Mouse (Mus musculus): ENCODE measurements around the gene Mok.
"Not testable (repeated sequence)": the region's sequence is repeated elsewhere in the genome, so short reads cannot be mapped to it uniquely, and the experiment has no call there.

Mok gene

DNA sequence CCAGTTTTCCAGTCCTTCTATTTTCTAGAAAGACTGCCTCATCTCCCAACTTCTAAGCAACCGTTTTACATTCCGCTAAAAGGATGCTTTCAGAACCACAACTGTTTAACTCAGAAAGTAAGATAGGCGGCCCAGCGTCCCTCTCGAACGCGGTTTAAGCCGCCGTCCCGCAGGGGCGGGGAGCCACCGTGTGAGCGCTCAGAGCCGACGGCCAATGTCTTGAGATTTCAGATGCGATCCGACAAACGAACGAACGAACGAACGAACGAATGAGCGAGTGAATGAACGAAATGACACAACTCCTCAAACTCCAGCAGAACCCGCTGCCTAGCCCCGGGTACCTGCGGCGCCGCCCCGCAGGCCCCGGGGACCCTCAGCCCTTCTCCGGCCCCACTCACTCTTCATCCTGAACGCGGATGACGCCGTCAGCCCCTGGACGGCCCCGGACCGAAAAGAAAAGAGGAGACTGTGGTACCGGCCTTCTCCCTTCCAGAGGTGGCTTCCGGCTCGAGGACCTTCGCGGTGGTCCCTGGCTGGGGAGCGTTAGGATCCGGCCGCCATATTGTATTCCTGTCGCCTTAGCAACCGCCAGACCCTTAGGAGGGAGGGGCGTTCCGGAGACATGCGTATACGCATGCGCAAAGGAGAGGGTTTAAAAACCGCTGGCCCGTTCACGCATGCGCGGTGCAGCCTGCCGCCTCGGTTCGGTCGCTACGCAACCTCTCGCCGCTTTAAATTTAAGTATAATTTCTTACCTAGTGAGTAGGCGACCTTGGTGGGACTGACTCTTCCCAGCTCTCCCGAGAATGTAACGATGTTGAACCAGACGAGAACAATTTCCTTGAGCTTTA is at the start of gene Mok:
Mok (minus strand) TSS at position 592 of the 851 bp plus-strand sequence.
- peak; percentile 92 for DNase-seq (ENCODE audit: low read depth, low spot score)

DNA sequence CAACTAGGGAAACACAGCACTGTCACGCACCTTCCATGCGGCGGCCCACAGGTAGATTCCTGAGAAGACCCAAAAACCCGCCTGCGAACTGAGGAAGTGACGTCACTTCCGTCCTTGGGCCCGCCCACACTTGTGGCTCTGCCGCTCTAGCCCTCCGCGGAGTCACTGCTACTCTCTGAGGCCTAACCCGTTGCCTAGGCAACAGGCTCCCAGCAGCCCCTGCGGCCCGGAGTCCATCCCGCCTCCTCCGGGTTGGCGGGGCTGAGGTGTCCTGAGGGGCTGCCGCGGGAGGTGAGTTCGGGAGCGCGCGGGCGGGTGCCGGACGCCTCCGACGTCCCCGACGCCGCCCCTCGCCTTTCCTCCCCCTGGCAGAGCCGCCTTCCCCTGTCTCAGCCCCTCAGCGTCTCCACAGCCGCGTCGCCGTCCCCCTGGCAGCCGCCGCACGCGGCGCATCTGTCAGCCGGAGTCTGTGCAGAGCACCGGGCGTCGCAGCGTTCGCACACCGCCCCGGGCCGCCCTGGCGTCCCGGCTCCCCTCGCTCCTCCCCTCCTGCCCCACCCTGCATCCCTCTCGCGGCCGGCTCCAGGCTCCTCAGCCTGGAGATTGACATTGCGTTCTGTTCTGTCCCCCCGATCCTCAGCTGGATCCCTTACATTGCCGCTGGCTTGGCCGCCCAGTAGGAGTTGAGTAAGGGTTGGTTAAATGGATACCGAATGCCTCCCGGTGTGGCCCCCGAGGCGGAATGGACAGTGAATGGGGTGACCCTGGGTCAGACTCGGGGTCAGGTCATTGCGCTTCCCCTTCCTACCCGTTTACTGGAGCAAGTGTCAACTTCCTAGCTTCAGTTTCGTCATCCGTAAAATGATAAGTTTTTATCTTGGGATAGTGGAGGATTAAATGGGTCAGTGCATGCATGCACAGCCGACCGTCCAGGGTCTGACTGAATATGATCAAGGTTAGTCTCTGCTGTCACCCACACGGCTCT is 48.6 kb upstream of the Mok start, which contains the start of the genes Cinp and Tecpr2:
Cinp (minus strand) TSS at position 110 of the 985 bp plus-strand sequence.
Tecpr2 (plus strand) TSS at position 229 of the 985 bp plus-strand sequence.
- peak; percentile 98 for DNase-seq (ENCODE audit: low read depth, low spot score)

DNA sequence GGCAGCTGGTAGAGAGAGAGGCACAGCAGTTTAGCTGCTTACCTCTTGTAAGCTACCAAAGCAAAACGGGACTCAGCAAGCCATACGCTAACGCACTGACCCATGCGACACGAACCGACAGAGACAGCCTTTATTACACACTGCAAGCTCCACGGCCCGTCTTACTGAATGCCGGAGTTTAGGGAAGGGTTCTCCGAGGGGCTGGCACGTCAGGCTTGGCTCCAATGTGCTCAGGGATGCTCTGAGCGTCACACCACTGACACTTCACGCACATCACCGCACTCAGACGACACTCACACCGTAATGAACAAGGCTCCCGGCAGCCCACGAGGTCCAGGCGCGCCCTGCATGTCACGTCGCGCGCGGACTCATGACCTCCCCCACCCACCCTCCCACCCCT is 47.9 kb upstream of the Mok start:
- no peak for DNase-seq (ENCODE audit: low read depth, low spot score)

DNA sequence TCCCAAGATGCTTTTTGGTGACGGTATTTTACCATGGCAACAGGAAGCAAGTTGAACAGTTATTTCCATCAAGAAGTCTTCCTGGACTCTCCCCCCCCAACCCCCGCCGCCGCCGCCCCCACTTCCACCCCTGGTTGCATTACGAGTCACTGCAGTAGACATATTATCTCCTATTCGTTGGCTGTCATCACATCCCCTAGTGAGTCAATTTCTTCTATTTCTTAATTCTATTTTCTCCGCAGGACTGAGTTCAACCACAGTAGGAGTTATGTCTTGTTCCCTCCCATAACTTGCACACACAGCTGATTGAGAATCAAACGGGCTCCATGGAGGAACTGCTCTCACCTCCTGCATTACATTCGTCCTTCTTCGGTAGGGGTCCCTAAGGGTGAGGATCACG is 47.4 kb upstream of the Mok start:
- DNase-seq (ENCODE audit: low read depth, low spot score), result no peak

DNA sequence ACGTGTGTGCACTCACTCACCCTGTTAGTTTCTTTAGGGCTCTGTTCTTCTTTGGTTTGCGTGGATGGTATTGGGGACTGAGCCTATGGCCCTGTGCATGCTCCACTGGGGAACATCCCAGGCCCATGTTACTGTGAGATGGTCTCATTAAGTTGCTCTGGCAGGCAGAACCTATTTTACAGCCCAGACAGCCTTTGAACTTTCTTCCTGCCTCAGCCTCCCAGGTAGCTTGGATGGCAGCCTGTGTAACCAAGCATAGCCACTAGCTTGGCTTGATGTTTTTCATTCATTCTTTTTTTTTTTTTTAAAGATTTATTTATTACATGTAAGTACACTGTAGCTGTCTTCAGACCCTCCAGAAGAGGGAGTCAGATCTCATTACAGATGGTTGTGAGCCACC is 44.5 kb upstream of the Mok start:
- no peak for DNase-seq (ENCODE audit: low read depth, low spot score)

DNA sequence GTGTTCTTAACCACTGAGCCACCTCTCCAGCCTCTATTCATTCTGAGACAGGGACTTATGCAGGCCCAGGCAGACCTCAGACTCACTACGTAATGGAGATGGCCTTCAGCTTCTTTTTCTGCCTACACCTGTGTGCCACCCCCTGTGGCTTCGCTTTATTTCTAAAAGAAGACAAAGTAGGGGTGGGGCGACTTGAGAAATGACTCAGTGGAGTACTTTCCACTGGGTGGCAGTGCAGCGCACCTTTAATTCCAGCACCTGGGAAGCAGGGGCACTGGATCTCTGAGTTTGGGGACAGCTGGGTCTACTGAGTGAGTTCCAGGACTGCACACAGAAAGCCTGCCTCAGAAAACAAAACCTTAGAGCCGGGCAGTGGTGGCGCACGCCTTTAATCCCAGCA is 41.6 kb upstream of the Mok start:
- DNase-seq (ENCODE audit: low read depth, low spot score), result no peak

DNA sequence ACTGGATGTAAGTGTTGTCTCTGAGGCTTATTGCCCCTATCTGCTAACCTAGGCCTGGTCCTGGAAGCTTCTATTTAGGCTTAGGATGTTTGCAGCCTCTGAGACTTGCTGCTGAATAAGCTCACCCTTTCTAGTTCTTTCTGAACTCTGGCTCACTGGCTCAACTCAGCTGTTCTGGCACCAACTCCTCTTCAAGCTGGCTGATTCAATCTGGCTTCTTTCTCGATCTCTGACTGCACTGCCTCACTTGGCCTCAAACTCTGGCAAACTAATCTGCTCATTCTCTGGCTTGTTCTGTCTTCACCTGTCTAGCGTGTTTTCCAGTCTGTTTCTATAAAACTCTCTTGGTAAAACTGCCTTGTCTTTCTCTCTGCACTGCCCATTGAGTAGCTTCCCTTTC is 34.6 kb upstream of the Mok start:
- no peak for DNase-seq (ENCODE audit: low read depth, low spot score)

DNA sequence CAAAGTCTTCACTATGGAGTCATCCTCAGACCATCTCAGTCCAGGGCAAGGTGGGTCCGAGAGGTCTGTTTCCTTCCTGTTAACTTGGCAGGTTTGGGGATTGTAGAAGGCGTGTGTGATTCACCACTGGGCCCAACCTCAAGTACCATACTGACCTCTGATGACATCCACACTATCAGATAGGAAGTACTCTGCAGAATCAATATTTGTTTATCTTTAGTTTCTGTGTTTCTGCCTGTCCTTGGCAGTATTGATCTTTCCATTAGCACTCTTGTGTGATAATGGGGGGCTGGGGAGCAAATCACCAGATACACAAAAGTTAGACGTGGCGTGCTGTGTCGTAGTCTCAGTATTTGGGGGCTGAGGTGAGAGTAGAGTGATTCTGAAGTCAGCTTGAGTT is 30.5 kb upstream of the Mok start:
- DNase-seq (ENCODE audit: low read depth, low spot score), result no peak

DNA sequence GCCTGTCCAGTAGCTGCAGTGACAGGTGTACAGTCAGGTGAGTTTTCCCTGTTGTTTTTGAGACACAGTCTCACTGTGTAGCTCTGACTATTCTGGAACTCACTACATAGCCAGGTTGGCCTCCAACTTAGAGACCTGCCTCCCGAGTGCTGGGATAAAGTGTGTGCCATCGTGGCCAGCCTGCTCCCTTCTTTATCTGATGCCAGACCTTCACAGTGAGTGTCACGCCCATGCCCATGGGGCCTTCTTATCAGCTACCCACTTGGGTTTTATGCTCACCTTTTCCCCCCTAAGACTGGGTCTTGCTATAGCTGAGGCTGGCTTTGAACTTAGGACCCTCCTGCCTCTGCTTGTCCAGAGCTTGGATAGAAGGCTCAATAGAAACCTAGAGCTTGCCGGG is 29.4 kb upstream of the Mok start:
- no peak for DNase-seq (ENCODE audit: low read depth, low spot score)

DNA sequence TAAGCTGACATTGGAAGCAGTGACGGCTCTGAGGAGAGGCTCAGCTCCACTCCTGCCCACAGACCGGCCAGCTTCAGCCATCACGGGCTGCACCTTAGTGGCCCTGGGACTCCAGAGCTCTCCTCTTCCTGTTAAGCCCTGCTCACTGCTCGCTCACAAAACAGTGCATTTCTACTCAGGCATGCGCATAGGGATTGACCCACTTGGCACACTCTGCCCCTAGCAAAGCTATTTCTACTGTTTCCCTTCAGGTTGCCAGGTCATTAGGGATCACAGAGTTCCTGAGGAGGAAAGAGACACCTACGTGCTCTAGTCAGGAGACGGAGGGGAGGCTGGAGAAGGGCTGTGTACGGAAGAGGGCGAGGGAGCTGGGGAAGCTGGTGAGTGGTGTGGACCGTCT is 25.2 kb upstream of the Mok start:
- DNase-seq (ENCODE audit: low read depth, low spot score), result no peak

DNA sequence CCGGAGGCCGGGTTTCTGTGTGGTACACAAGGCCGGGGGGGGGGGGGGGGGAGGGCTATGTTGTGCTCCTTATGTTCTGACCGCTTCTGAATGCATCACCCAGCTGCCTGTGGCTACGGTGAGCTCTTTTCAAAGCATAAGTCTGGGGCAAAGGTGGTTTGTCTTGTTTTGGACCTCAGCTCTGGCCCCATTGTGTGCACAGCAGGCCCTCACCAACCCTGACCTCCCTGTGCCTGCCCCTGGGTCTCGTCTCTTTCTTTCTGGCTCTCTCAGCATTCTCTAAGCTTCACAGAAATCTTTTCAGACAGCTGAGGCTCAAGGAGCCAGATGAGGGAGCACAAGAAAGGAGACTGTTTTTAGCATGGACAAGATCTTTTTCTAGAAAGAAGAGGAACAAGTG is 24.8 kb upstream of the Mok start:
- DNase-seq (ENCODE audit: low read depth, low spot score), result no peak

DNA sequence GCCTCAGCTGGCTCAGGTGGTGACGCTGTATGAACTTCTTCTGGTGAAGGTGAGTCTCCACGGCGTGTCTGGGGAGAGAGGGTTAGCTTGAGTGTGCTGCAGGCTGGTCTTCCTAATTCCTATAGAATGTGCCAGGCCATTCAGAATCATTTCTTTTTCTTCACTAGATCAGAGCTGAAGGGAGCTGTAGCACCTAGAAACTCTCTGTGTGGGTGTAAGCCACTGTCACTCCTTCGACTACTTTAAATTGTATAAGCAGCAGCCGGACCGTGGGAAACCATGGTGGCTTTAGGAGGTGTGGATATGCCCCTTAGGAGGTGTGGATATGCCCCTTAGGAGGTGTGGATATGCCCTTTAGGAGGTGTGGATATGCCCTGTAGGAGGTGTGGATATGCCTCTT is 23.3 kb upstream of the Mok start:
- no peak for DNase-seq (ENCODE audit: low read depth, low spot score)

DNA sequence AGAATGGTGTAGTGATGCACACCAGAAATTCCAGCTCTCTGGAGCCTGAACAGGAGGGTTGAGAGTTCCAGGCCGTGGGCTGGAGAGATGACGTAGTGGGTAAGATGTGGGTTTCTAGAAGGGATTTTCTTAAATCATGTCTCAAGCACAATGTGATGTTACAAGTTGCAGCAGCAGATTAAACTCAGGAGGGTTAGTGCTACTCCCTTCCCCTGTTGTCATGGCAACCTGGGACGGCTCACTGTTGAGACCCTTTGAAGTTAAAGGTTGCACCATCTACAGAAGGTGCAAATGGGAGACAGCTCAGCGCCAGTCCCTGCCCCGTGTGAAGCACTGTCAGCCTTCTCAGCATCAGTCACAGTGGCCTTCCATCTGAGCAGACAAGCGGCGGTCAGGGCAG is 20.5 kb upstream of the Mok start:
- no peak for DNase-seq (ENCODE audit: low read depth, low spot score)

DNA sequence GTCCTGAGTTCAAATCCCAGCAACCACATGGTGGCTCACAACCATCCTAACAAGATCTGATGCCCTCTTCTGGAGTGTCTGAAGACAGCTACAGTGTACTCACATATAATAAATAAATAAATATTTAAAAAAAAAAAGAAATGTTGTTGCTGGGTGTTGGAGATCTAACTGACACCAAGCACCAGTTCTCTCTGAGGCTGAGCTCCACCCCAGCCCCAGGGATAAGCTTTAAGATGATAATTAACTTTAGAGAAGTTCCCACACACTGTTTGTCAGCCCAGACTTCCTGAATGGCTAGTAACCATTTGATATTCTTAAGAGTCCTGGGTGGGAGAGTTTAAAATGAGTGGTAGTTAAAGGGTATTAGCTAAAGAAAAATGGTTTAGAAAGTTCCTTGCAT is 19.6 kb upstream of the Mok start:
- DNase-seq (ENCODE audit: low read depth, low spot score), result no peak

DNA sequence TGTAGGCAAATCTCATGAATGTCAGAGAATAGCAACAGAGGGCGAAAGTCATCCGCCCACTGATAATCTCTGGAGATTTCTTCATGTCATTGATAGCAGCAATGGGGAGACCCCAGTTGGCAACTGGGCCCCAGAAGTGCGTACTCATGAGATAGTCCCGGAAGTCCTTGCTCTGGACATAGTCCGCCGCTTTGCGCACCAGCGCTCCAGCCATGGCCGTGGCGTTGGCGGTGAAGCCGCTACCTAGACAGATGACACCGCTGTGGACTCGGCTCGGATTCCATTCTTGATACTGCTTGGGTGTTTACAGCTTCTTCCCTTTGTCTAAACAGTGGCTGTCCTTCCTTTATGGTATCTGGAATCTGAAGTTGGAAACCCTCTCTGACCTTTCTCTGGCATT is 17.9 kb upstream of the Mok start:
- DNase-seq (ENCODE audit: low read depth, low spot score), result not testable (repeated sequence)

DNA sequence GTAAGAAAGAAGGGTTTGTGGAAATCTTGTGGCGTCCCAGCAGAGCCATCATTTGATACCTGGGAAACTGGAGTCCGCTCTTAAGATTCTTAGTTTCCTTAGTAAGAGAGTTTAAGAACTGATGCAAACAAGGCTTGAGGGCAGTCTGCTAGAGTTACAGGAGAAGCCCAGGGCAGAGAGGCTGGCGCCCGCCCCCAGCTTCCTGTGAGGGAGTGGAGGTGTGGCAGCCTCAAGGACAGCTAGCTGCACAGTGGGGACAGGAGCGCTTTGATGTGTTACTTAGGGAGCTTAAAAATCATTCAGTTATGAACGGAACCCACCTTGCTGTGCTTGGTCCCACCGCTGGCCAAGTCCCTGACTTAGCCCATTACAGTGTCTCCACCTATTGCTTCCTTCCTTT is 16.5 kb upstream of the Mok start:
- no peak for DNase-seq (ENCODE audit: low read depth, low spot score)

DNA sequence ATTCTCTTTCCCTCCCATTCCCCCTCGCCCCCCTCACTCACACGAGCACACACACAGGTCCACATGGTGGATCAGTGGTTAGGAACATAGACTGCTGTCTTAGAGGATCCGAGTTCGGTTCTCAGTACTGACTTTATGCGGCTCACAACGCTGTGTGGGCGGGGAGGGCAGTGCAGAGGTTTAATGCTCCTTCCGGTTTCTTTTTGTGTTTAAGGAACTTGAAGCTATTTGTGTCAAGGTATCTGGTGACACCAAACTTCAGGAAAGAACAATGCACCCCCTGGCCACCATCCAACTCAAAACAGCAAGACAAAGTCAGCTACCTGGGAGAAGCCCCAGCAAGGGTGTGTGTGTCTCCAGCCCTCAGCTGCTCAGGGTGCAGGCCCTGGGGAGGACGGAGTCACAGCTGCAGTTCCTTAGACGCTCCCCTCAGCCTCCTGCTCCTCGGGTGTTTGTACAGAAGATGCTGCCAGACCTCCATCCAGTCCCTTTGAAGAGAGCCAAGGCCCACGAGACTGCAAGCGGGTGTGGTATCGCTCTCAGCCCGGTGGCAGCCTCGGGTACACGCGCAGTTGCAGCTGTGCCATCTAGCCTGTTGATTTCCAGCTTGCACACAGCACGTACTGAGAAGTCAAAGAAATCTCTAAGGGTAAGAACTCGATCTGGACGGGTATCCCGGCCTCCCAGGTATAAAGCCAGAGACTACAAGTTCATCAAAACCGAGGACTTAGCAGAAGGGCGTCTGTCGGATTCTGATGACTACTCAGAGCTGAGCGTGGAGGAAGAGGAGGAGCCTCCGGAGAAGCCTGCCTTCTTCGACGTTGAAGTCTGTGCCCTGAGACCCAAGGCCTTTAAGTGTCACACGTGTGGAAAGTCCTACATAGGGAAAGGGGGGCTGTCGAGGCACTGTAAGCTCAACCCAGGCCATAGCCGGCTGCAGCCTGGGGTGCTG is 14.3 kb upstream of the Mok start:
- no peak for DNase-seq (ENCODE audit: low read depth, low spot score)

DNA sequence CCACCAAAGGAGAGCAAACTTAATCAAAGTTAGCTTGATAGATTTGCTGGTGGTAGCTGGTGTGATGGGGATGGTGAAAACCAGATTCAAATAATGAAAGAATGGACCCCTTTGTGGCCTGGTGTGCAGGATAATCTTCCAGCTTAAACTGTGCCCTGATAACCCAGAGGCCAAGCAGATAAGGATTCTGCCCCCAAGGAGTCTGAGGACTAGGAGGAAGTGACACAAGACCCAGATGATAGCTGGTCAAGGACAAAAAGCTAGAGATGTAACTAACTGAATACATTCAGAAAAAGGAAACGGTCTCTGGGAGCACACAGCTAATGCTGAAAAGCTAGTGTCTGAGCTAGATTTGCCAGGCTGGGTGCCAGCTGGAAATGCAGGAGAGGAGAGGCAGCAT is 11.2 kb upstream of the Mok start:
- no peak for DNase-seq (ENCODE audit: low read depth, low spot score)

DNA sequence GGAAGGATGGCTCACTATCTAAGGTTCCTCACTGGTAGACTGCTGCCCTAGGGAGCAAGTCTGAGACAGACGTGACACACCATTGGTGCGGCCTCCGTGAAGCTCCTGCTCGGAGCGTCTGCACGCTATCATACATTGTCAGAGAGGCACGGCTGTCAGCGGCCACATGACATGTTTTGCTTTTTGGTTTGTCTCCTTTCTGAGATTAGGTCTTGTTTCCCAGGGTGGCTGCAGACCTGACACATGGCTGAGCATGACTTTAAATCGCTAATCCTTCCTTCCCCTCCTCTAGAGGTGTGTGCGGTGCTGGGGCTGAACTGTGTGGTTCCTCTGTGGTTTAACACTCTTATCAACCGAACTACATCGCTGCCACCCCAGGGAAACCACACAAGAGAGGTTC is 10.7 kb upstream of the Mok start:
- DNase-seq (ENCODE audit: low read depth, low spot score), result no peak

DNA sequence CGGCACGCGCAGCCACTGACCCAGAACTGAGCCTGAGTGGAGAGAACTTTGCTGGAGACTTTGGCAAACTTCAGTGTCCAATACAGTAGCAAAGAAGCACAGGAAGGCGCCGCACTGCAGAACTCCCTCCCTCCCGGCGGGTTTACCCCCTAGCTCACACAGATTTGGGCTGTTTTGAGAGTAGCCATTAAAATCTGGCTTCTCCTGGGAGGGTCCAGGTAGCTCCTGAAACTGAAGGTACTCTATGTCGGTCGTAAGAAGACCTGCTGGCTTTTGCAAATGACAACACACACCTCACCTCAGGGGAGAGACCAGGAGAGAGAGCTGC is 10.2 kb upstream of the Mok start:
- no peak for DNase-seq (ENCODE audit: low read depth, low spot score)
